Mouse (Mus musculus) hindbrain, embryonic 12.5 days (tissue): ENCODE data around the gene Cx3cr1. TPM values are rescaled to one million over a fixed set of nuclear protein-coding genes. Genes with fewer than 3 reads are reported as not detected.

Source experiments
- ATAC-seq: fragments of 200-750 bp; cut with Nextera tagmentation; 2 replicates; pipeline ENCODE4 v1.8.0; 2017; ENCODE audit warnings: moderate TSS enrichment; ENCODE audit not compliant: low FRiP score
- H3K27ac ChIP-seq: fragments of 300-500 bp; sonication (generic); 2 replicates; pipeline ENCODE4 v1.5.1; 2016; ENCODE audit warnings: mild to moderate bottlenecking
- H3K27me3 ChIP-seq: fragments of 300-500 bp; sonication (generic); 2 replicates; pipeline ENCODE4 v1.6.1; 2016; ENCODE audit warnings: mild to moderate bottlenecking
- H3K36me3 ChIP-seq: fragments of 300-500 bp; sonication (generic); 2 replicates; pipeline ENCODE4 v1.6.1; 2016; ENCODE audit warnings: mild to moderate bottlenecking
- H3K4me1 ChIP-seq: fragments of 300-500 bp; sonication (generic); 2 replicates; pipeline ENCODE4 v1.6.1; 2016
- H3K4me2 ChIP-seq: fragments of 300-500 bp; sonication (generic); replicated peaks from 2 replicates; pipeline ENCODE4 v1.6.1; 2016; ENCODE audit warnings: mild to moderate bottlenecking
- H3K4me3 ChIP-seq: fragments of 300-500 bp; sonication (generic); 2 replicates; pipeline ENCODE4 v1.5.1; 2016; ENCODE audit warnings: mild to moderate bottlenecking
- H3K9ac ChIP-seq: fragments of 300-500 bp; sonication (generic); 2 replicates; pipeline ENCODE4 v1.6.1; 2016; ENCODE audit warnings: mild to moderate bottlenecking, moderate library complexity
- H3K9me3 ChIP-seq: fragments of 300-500 bp; sonication (generic); replicated peaks from 2 replicates; pipeline ENCODE4 v1.6.1; 2016; ENCODE audit warnings: mild to moderate bottlenecking
- WGBS: fragments of 180-500 bp; shearing (Covaris S2); methylation state at CpG from one replicate; pipeline ENCODE4 v1.1.7; 2016; 5-methylcytosine and 5-hydroxymethylcytosine counted together
- polyA plus RNA-seq: library from polyadenylated mRNA; unstranded; fragments of >200 nt; fragmentation: Nextera tagmentation; extraction: Ambion mirVana; gene quantifications from 2 replicates; pipeline ENCODE4 v1.2.1, GENCODE M21; 2016

The Cx3cr1 gene
- polyA plus RNA-seq, 1 experiment from 2014 or later, result 7.5 TPM

DNA sequence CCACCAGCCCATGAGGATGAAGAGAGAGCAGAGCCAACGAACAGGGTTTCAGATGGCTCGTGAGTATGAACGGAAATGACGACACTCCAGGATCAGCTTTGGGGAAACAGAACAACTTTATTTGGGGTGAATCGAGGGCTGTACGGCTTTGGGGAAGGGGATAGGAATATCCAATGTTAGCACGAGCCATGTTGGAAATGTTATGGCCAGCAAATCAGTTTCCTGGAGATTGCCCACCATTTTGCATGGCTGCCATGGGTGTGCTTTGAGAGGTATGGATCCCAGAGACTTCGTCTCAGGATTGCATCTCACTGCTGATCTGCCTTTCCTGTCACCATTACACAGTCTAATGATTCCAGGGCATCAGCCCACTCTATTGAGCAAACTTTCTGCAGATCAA, 29.6 kb upstream of the Cx3cr1 start:
- peaks cover 11% of the 10 kb centered on the region; the same call in 1 of the 2 replicates for H3K9me3 ChIP-seq
- H3K4me1 ChIP-seq, result no peaks in the 10 kb centered on the region
- H3K9ac ChIP-seq, result no peak overlapping the region
- ATAC-seq, result no peak
- WGBS, result 87% methylated on average over 8 of the region's 8 CpGs
- H3K4me2 ChIP-seq, result no peak overlapping the region
- no peaks in the 10 kb centered on the region for H3K27me3 ChIP-seq
- no peak overlapping the region for H3K27ac ChIP-seq
- no peaks in the 10 kb centered on the region for H3K36me3 ChIP-seq
- no peak overlapping the region for H3K4me3 ChIP-seq

DNA sequence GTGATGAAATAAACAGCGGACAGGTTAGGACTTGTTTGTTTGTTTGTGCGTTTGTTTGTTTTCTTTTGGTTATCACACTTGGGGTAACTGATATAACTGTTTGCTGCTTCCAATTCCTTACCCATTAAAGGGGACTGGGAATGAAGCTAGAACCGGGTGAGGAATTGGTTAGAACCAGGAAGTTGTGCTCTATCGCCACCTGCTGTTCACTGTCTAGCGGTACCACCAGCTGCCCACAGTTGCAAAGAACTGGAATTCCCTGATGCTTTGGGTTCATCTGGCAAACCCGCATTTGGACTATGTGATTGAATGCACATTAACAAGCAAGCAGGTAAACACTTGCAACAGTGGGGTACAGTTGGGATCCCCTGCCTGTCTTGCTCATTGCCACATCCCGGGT, 29.0 kb upstream of the Cx3cr1 start:
- 22% methylated on average over 7 of the region's 7 CpGs for WGBS
- H3K27ac ChIP-seq, result no peak overlapping the region
- no peak overlapping the region for H3K4me2 ChIP-seq
- no peak overlapping the region for H3K4me3 ChIP-seq
- H3K9me3 ChIP-seq, result peaks cover 7% of the 10 kb centered on the region; the same call in 1 of the 2 replicates
- H3K4me1 ChIP-seq, result no peaks in the 10 kb centered on the region
- no peaks in the 10 kb centered on the region for H3K36me3 ChIP-seq
- no peak for ATAC-seq
- no peaks in the 10 kb centered on the region for H3K27me3 ChIP-seq
- no peak overlapping the region for H3K9ac ChIP-seq

GRCm38 (mm10) chr9:120095886-120096285, 26.2 kb upstream of the Cx3cr1 start:
- H3K9ac ChIP-seq, result no peak overlapping the region
- 79% methylated on average over 7 of the region's 7 CpGs for WGBS
- no peak overlapping the region for H3K4me2 ChIP-seq
- ATAC-seq, result no peak
- H3K4me3 ChIP-seq, result no peak overlapping the region
- H3K27me3 ChIP-seq, result no peaks in the 10 kb centered on the region
- H3K36me3 ChIP-seq, result no peaks in the 10 kb centered on the region
- no peaks in the 10 kb centered on the region for H3K9me3 ChIP-seq
- no peaks in the 10 kb centered on the region for H3K4me1 ChIP-seq
- H3K27ac ChIP-seq, result no peak overlapping the region

GRCm38 (mm10) chr9:120093701-120094100, 24.0 kb upstream of the Cx3cr1 start:
- Histone ChIP-seq H3K9me3 (no peaks in the 10 kb centered on the region), H3K4me1 (no peaks in the 10 kb centered on the region), H3K9ac (no peak overlapping the region), H3K4me2 (no peak overlapping the region), H3K4me3 (no peak overlapping the region), H3K27ac (no peak overlapping the region), H3K36me3 (no peaks in the 10 kb centered on the region), H3K27me3 (no peaks in the 10 kb centered on the region)
- 91% methylated on average over 13 of the region's 13 CpGs for WGBS
- ATAC-seq, result no peak

- WGBS, result 79% methylated on average over 5 of the region's 5 CpGs
- Histone ChIP-seq H3K9me3 (no peaks in the 10 kb centered on the region), H3K4me1 (no peaks in the 10 kb centered on the region), H3K27me3 (no peaks in the 10 kb centered on the region), H3K36me3 (no peaks in the 10 kb centered on the region), H3K27ac (no peak within 1 kb of the TSS), H3K4me2 (no peak within 1 kb of the TSS), H3K9ac (no peak within 1 kb of the TSS), H3K4me3 (no peak within 1 kb of the TSS)
- ATAC-seq, result no peak
Observed at GRCm38 (mm10) chr9:120091696-120092238, 22.1 kb upstream of the Cx3cr1 start, which contains the start of gene Ccr8. Gene Ccr8, plus strand, starts transcription at chr9:120092114.

DNA sequence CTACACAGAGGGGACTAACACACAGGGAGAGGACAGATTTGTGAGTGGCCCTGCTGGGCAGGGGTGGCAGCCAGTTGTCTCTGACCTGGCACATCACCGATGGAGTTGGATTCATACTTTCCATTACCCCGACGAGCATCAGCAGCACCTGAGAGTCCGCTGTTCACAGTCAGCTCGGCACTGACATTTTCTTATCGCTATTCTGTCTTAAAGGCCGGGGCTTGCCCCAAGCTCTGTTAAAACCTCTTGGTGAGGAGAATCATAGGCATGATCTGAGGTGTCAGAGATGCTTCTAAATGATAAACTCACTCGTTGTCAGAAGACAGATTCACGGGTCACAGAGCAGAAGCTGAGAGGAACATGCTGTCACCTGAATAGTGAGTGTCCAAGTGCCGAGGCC, 21.4 kb upstream of the Cx3cr1 start:
- Histone ChIP-seq H3K4me3 (no peak overlapping the region), H3K9ac (no peak overlapping the region), H3K27me3 (no peaks in the 10 kb centered on the region), H3K9me3 (no peaks in the 10 kb centered on the region), H3K36me3 (no peaks in the 10 kb centered on the region), H3K4me2 (no peak overlapping the region), H3K4me1 (no peaks in the 10 kb centered on the region), H3K27ac (no peak overlapping the region)
- 85% methylated on average over 10 of the region's 10 CpGs for WGBS
- ATAC-seq, result no peak

DNA sequence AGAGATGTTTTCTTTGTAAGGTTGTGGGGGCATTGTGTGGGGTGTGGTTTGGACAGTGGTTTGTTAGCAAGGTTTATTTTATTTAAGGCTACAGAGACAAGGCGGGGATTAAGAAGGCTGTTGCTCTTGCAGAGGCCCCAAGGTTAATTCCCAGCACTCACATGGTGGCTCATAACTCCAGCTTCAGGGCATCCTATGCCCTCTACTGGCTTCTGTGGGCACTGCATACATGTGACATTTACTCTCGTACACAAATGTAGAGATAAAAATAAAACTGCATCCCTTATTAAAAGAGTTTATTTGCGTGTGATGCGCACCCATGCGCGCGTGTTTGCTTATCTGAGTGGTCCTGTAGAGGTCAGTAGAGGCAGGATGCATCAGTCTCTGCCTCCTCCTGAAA, 19.4 kb upstream of the Cx3cr1 start:
- no peak overlapping the region for H3K9ac ChIP-seq
- H3K4me3 ChIP-seq, result no peak overlapping the region
- no peak for ATAC-seq
- no peak overlapping the region for H3K27ac ChIP-seq
- no peaks in the 10 kb centered on the region for H3K36me3 ChIP-seq
- WGBS, result 85% methylated on average over 7 of the region's 7 CpGs
- no peaks in the 10 kb centered on the region for H3K4me1 ChIP-seq
- peaks cover 5% of the 10 kb centered on the region; the same call in 1 of the 2 replicates for H3K27me3 ChIP-seq
- no peaks in the 10 kb centered on the region for H3K9me3 ChIP-seq
- H3K4me2 ChIP-seq, result no peak overlapping the region

DNA sequence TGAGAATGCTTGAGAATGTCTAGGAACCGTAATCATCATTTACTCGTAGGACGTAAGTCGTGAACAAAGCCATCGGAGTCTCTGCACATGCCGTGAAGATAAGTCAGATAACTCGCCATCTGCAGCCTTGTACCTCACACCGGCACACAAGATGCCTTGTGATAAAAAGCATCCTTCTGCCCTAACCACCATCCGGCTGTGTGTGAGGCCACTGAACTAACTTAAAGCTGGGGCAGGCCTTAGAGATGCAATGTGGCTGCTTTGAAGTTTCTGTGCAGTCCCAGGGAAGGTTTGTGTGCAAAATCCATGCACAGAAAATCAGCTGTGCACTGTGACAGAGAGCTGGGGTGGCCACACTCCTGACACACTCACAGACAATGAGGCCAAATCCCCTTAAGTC, 14.7 kb upstream of the Cx3cr1 start:
- Histone ChIP-seq H3K4me2 (no peak overlapping the region), H3K4me1 (no peaks in the 10 kb centered on the region), H3K9ac (no peak overlapping the region), H3K4me3 (no peak overlapping the region), H3K27ac (no peak overlapping the region), H3K27me3 (peaks cover 5% of the 10 kb centered on the region; the same call in 1 of the 2 replicates), H3K9me3 (no peaks in the 10 kb centered on the region), H3K36me3 (no peaks in the 10 kb centered on the region)
- ATAC-seq, result no peak
- 87% methylated on average over 9 of the region's 9 CpGs for WGBS

DNA sequence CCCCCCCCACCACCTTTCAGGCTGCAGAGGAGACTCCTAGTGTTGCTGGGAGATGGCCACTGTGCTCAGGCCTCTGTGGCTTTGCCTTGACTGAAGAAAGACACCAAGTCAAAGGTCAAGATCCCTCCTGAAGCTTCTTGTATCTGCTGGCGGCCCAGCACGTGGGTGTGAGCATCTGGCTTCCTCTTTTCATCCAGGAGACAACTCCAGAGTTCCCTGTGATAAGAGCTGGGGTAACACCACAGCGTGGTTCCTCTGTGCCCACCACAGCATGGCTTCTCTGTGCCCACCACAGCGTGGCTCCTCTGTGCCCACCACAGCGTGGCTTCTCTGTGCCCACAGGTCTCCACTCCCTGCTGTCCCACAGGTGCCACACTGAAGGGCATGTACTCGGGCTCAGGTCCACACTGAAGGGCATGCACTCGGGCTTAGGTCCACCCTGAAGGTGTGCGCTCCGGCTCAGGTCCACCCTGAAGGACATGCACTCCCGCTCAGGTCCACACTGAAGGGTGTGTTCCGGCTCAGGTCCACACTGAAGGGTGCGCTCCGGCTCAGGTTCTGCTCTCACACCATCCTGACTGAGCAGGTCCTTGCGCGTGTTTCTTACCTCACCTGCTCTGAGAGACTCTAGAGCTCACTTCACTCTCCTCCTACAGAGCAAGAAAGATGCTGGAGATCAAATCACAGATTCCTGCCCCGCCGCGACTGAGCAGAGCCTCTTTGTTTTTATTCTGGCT, 13.6 kb upstream of the Cx3cr1 start:
- H3K4me2 ChIP-seq, result no peak overlapping the region
- no peak for ATAC-seq
- no peak overlapping the region for H3K27ac ChIP-seq
- H3K36me3 ChIP-seq, result no peaks in the 10 kb centered on the region
- peaks cover 5% of the 10 kb centered on the region; the same call in 1 of the 2 replicates for H3K27me3 ChIP-seq
- 83% methylated on average over 18 of the region's 18 CpGs for WGBS
- H3K4me3 ChIP-seq, result no peak overlapping the region
- H3K9me3 ChIP-seq, result no peaks in the 10 kb centered on the region
- H3K9ac ChIP-seq, result no peak overlapping the region
- H3K4me1 ChIP-seq, result no peaks in the 10 kb centered on the region

- Histone ChIP-seq H3K9me3 (no peaks in the 10 kb centered on the region), H3K27me3 (peaks cover 5% of the 10 kb centered on the region; the same call in 1 of the 2 replicates), H3K4me3 (no peak overlapping the region), H3K4me2 (no peak overlapping the region), H3K4me1 (no peaks in the 10 kb centered on the region), H3K27ac (no peak overlapping the region), H3K36me3 (no peaks in the 10 kb centered on the region), H3K9ac (no peak overlapping the region)
- no peak for ATAC-seq
- WGBS, result 63% methylated on average over 4 of the region's 4 CpGs
Observed at GRCm38 (mm10) chr9:120082691-120083090, 13.0 kb upstream of the Cx3cr1 start.

DNA sequence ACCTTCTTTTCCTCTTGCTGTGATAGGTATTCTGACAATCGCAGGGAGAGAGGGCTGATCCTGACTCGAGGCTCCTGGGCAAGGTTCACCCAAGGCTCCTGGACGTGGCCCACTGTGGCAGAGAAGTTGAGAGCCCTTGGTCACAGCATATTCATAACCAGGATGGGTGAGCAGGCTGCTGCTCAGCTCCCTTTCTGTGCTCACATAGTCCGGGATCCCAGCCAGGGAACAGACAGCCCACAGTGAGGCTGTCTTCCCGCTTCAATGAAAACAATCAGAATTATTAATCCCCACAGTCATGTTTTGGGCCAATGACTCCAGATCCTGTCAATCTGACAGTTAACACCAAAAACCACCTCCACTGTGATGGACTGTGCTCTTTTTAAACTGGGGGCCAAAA, 12.3 kb upstream of the Cx3cr1 start:
- Histone ChIP-seq H3K4me1 (no peaks in the 10 kb centered on the region), H3K27ac (no peak overlapping the region), H3K4me3 (no peak overlapping the region), H3K9me3 (no peaks in the 10 kb centered on the region), H3K27me3 (peaks cover 5% of the 10 kb centered on the region; the same call in 1 of the 2 replicates), H3K9ac (no peak overlapping the region), H3K36me3 (no peaks in the 10 kb centered on the region), H3K4me2 (no peak overlapping the region)
- no peak for ATAC-seq
- 86% methylated on average over 5 of the region's 5 CpGs for WGBS

DNA sequence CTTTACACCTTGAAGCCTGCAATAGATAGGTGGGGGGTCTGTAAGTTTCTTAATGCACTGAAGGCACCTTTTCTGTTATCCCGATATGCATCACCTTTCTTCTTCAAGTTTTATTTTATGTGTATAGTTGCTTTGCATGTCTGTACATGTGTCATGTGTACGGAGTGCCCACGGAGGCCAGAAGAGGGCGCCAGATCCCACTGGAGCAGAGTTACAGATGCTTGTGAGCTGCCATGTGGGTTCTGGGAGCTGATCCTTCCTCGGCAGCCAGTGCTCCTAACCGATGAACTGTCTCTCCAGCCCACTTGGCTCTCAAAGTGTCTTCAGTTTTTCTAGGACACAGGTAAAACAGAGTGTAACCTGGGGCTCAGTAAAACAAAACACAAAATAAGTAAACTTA, 11.6 kb upstream of the Cx3cr1 start:
- no peak for ATAC-seq
- H3K4me1 ChIP-seq, result no peaks in the 10 kb centered on the region

More for the DNA sequence above, 11.6 kb upstream of the Cx3cr1 start:
- Histone ChIP-seq H3K9me3 (no peaks in the 10 kb centered on the region), H3K27me3 (peaks cover 5% of the 10 kb centered on the region; the same call in 1 of the 2 replicates), H3K4me3 (no peak overlapping the region), H3K27ac (no peak overlapping the region), H3K36me3 (no peaks in the 10 kb centered on the region), H3K9ac (no peak overlapping the region), H3K4me2 (no peak overlapping the region)
- WGBS, result 77% methylated on average over 6 of the region's 6 CpGs
